In genomic region chr1:151890041-151890621, GRCm38 (mm10) we compare ENCODE assay signal across 8 mouse cellular contexts.
A peak's percentile ranks its signal among the peaks of the same experiment; 100 is the strongest.
DNase-seq lines count a peak whose midpoint lies in the region; ATAC-seq and TF ChIP-seq lines count a peak whose summit lies in the region.

No protein-coding gene starts in this region.

- no peak for ATAC-seq in neural tube, embryonic 11.5 days (ENCODE audit: insufficient read depth, low FRiP score, low TSS enrichment)
- ATAC-seq in forebrain, embryonic 13.5 days = peak; percentile 82
- no peak for ATAC-seq in intestine, postnatal 0 days
- peak; percentile 92 for ATAC-seq in limb, embryonic 13.5 days (ENCODE audit: low FRiP score, low read depth)
- no peak for ATAC-seq in erythroblast, adult 5-6 weeks (replicated peaks; ENCODE audit: low FRiP score, poor library complexity, severe bottlenecking)

- no peaks in the 10 kb centered on the region for H3K27me3 ChIP-seq in neural tube, embryonic 11.5 days (ENCODE audit: control insufficient read depth, insufficient read depth, low read length)
- no peaks in the 10 kb centered on the region for H3K27me3 ChIP-seq in forebrain, embryonic 13.5 days
- no peaks in the 10 kb centered on the region for H3K27me3 ChIP-seq in intestine, postnatal 0 days (replicated peaks; ENCODE audit: control insufficient read depth, insufficient read depth, low read length)
- no peaks in the 10 kb centered on the region for H3K27me3 ChIP-seq in limb, embryonic 13.5 days

- no peak overlapping the region for H3K27ac ChIP-seq in neural tube, embryonic 11.5 days (ENCODE audit: low read depth, low read length)
- peak overlapping the region; percentile 73 for H3K27ac ChIP-seq in forebrain, embryonic 13.5 days
- H3K27ac ChIP-seq in intestine, postnatal 0 days (ENCODE audit: low read depth, low read length) = no peak overlapping the region; the same call in 1 of the 2 replicates
- H3K27ac ChIP-seq in limb, embryonic 13.5 days = peak overlapping the region; percentile 90

- no peaks in the 10 kb centered on the region for H3K9me3 ChIP-seq in neural tube, embryonic 11.5 days (ENCODE audit: control insufficient read depth, low read length)
- no peaks in the 10 kb centered on the region for H3K9me3 ChIP-seq in forebrain, embryonic 13.5 days (replicated peaks)
- no peaks in the 10 kb centered on the region for H3K9me3 ChIP-seq in intestine, postnatal 0 days (ENCODE audit: control insufficient read depth)
- H3K9me3 ChIP-seq in limb, embryonic 13.5 days = no peaks in the 10 kb centered on the region

- no peaks in the 10 kb centered on the region for H3K4me1 ChIP-seq in neural tube, embryonic 11.5 days (ENCODE audit: control insufficient read depth, insufficient read depth, low read length)
- H3K4me1 ChIP-seq in forebrain, embryonic 13.5 days = peaks cover 15% of the 10 kb centered on the region
- H3K4me1 ChIP-seq in intestine, postnatal 0 days (replicated peaks; ENCODE audit: control insufficient read depth, insufficient read depth, low read length) = no peaks in the 10 kb centered on the region
- H3K4me1 ChIP-seq in limb, embryonic 13.5 days = peaks cover 70% of the 10 kb centered on the region

- H3K36me3 ChIP-seq in neural tube, embryonic 11.5 days (ENCODE audit: control insufficient read depth, insufficient read depth, low read length) = no peaks in the 10 kb centered on the region
- H3K36me3 ChIP-seq in forebrain, embryonic 13.5 days (ENCODE audit: poor library complexity, severe bottlenecking) = peaks cover 4% of the 10 kb centered on the region; the same call in 1 of the 2 replicates
- no peaks in the 10 kb centered on the region for H3K36me3 ChIP-seq in intestine, postnatal 0 days (ENCODE audit: control insufficient read depth, insufficient read depth)
- no peaks in the 10 kb centered on the region for H3K36me3 ChIP-seq in limb, embryonic 13.5 days

- no peak overlapping the region for H3K4me2 ChIP-seq in neural tube, embryonic 11.5 days (ENCODE audit: low read depth)
- no peak overlapping the region for H3K4me2 ChIP-seq in forebrain, embryonic 13.5 days
- no peak overlapping the region for H3K4me2 ChIP-seq in intestine, postnatal 0 days (replicated peaks; ENCODE audit: low read depth)
- H3K4me2 ChIP-seq in limb, embryonic 13.5 days (replicated peaks) = peak overlapping the region; percentile 27; the same call in 1 of the 2 replicates

- no peak overlapping the region for H3K4me3 ChIP-seq in neural tube, embryonic 11.5 days (ENCODE audit: low read depth, low read length)
- no peak overlapping the region for H3K4me3 ChIP-seq in forebrain, embryonic 13.5 days
- H3K4me3 ChIP-seq in intestine, postnatal 0 days (ENCODE audit: low read depth, low read length) = no peak overlapping the region
- no peak overlapping the region for H3K4me3 ChIP-seq in limb, embryonic 13.5 days

- TF ChIP-seq CTCF in intestine, postnatal 0 days (IDR thresholded peaks at IDR 0.05; ENCODE audit: low read depth) = 0 out of 2 replicates have a peak, but pooled peaks have one; percentile 8

- peak; percentile 37 for DNase-seq in neural tube, embryonic 11.5 days (ENCODE audit: low spot score)
- no peak for DNase-seq in neural tube, embryonic 10.5 days (ENCODE audit: extremely low spot score, low spot score)
- DNase-seq in right cerebral cortex, adult 18-20 months = peak; percentile 73
- DNase-seq in spleen, postnatal 36 days (ENCODE audit: low spot score in 2 of 2) = no peak

- H3K9ac ChIP-seq in neural tube, embryonic 11.5 days (ENCODE audit: low read length) = no peak overlapping the region
- H3K9ac ChIP-seq in forebrain, embryonic 13.5 days = no peak overlapping the region
- no peak overlapping the region for H3K9ac ChIP-seq in intestine, postnatal 0 days (ENCODE audit: low read depth, low read length)
- no peak overlapping the region for H3K9ac ChIP-seq in limb, embryonic 13.5 days

- 72% methylated on average over 14 of the region's 14 CpGs for WGBS in neural tube, embryonic 11.5 days
- WGBS in forebrain, embryonic 13.5 days = 40% methylated on average over 14 of the region's 14 CpGs
- WGBS in intestine, postnatal 0 days = 59% methylated on average over 14 of the region's 14 CpGs
- WGBS in limb, embryonic 13.5 days = 34% methylated on average over 14 of the region's 14 CpGs

Comparison
In these comparisons a context has a peak if more than half of its experiments do, and no peak if none do; other contexts are left out.
1. DNase-seq: peak in neural tube, embryonic 11.5 days (single experiment) and right cerebral cortex, adult 18-20 months (single experiment); none in neural tube, embryonic 10.5 days (single experiment) and spleen, postnatal 36 days (0 of 2).
2. ATAC-seq: peak in forebrain, embryonic 13.5 days (single experiment) and limb, embryonic 13.5 days (single experiment); none in neural tube, embryonic 11.5 days (single experiment), intestine, postnatal 0 days (single experiment) and erythroblast, adult 5-6 weeks (single experiment).
3. H3K27ac ChIP-seq: peak in forebrain, embryonic 13.5 days (single experiment) and limb, embryonic 13.5 days (single experiment); none in neural tube, embryonic 11.5 days (single experiment) and intestine, postnatal 0 days (single experiment).